Comparison of ENCODE assay signal across 8 mouse cellular contexts in the genomic region with DNA sequence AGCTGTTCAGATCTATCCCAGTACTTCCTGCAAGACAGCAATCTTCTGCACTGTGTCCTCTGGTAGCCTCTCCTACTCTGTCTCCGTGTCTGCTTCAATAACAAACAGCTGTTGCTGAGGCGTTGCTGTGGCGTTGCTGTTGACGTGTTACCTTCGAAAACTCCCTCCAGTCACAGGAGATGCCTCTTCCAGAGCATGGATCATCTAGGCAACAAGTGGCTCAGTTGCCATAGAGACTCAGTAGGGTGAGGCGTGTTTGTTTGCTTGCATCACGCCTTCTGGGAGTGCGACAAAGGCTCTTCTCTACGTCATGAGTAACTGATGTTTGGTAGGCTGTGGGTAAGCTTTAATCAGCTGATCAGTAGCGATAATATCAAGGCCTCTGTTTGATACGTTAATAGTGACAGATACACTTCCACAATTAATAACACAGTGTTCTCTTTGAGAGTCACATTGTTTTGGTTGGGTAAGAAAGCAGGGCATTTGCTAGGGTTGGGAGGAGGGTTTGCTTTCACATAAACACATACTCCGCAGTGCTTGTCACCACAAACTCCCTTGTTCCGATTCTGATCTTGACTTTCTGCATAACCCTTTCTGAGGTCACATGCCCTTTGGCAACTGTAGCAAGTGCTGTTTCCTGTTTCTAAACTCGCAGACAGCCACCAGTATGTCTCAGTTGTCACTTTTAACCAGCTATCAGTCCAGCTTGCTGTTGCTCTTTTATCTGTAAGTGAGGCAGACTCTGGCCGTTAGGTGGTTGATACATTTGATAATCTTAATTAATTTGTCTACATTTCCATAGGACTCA. TPM values are rescaled to one million over a fixed set of nuclear protein-coding genes. Genes with fewer than 3 reads are reported as not detected.
DNase-seq lines count a peak whose midpoint lies in the region; ATAC-seq lines count a peak whose summit lies in the region.

No protein-coding gene starts in this region.

- ATAC-seq in inflammation-experienced regulatory T-cells, adult 6 months, result peak; percentile 84

- DNase-seq in adrenal gland, postnatal 14 days, result peak; percentile 19
- DNase-seq in adrenal gland, adult 18-20 months (ENCODE audit: low spot score in 2 of 2), result no peak
- DNase-seq in 416B (ENCODE audit: low read depth), result peak; percentile 94
- peak; percentile 10 for DNase-seq in embryonic facial prominence, embryonic 10.5 days (ENCODE audit: low spot score)
- DNase-seq in lung, postnatal 36 days, result peak; percentile 76
- DNase-seq in testis, postnatal 14 days (ENCODE audit: low spot score), result peak; percentile 6
- DNase-seq in ovary, adult 18-20 months (ENCODE audit: low spot score), result no peak

- H3K27ac ChIP-seq in embryonic facial prominence, embryonic 10.5 days (replicated peaks), result no peak overlapping the region

- no peak overlapping the region for H3K4me3 ChIP-seq in embryonic facial prominence, embryonic 10.5 days

- H3K36me3 ChIP-seq in embryonic facial prominence, embryonic 10.5 days (replicated peaks), result no peaks in the 10 kb centered on the region

- 62% methylated on average over 15 of the region's 15 CpGs for WGBS in embryonic facial prominence, embryonic 10.5 days

- H3K9me3 ChIP-seq in embryonic facial prominence, embryonic 10.5 days, result no peaks in the 10 kb centered on the region

- no peaks in the 10 kb centered on the region for H3K27me3 ChIP-seq in embryonic facial prominence, embryonic 10.5 days (replicated peaks; ENCODE audit: low read depth, poor library complexity, severe bottlenecking)

- peaks cover 9% of the 10 kb centered on the region for H3K4me1 ChIP-seq in embryonic facial prominence, embryonic 10.5 days

RNA-seq across cellular contexts. Expression of gene Tnfaip3, which starts 46.8 kb away (rescaled TPM):
- 4.7 and 10.3 TPM in 2 replicates for total RNA-seq in adrenal gland, postnatal 14 days (2021)
- 10 to 100 TPM in 1 of 2 experiments, 1 to 10 TPM in 1; 5.6 to 10.1 TPM for total RNA-seq in adrenal gland, adult 18-20 months (2021)
- polyA plus RNA-seq in embryonic facial prominence, embryonic 10.5 days (2016; fragmentation: Nextera tagmentation; extraction: Ambion mirVana), result 1.4 and 1.6 TPM in 2 replicates
- 10 to 100 TPM; 41.2 to 50.7 (median 46.5) TPM for polyA plus RNA-seq in inflammation-experienced regulatory T-cells, adult 6 months (2017; shearing (Covaris generic))

Comparison
In these comparisons a context has a peak if more than half of its experiments do, and no peak if none do; other contexts are left out.
1. DNase-seq: peak in adrenal gland, postnatal 14 days (single experiment), 416B (single experiment), embryonic facial prominence, embryonic 10.5 days (single experiment), lung, postnatal 36 days (single experiment) and testis, postnatal 14 days (single experiment); none in adrenal gland, adult 18-20 months (0 of 2) and ovary, adult 18-20 months (single experiment).